Mouse (Mus musculus) left cerebral cortex, adult 6 months (tissue): Measurements from ENCODE around the gene Zmat1. TPM values are rescaled to one million over a fixed set of nuclear protein-coding genes. Genes with fewer than 3 reads are reported as not detected.

Experiments
- long read RNA-seq, 2 experiments: library from polyadenylated mRNA; unstranded; transcript quantifications; one replicate each; pipeline ENCODE4 v2.0.0; 2019 to 2020
- polyA plus RNA-seq: library from polyadenylated mRNA; unstranded; fragments of <200 nt; fragmentation: Nextera tagmentation; gene quantifications from 2 replicates; pipeline ENCODE4 v1.2.3, GENCODE M21; 2021

The Zmat1 gene
- polyA plus RNA-seq, result 6.9 and 8.4 TPM in 2 replicates
- long read RNA-seq, experiment 1, transcript Zmat1-201 (7 exons, 3,501 nt), result major isoform, 27 of 49 reads
- long read RNA-seq, experiment 1, partial matches to known transcripts, result 0 of 49 reads
- long read RNA-seq, experiment 1, other reads (novel, unspliced or antisense), result 20 of 49 reads
- long read RNA-seq, experiment 2, transcript Zmat1-201 (7 exons, 3,501 nt), result major isoform, 8 of 20 reads
- long read RNA-seq, experiment 2, partial matches to known transcripts, result 1 of 20 reads
- long read RNA-seq, experiment 2, other reads (novel, unspliced or antisense), result 11 of 20 reads

DNA sequence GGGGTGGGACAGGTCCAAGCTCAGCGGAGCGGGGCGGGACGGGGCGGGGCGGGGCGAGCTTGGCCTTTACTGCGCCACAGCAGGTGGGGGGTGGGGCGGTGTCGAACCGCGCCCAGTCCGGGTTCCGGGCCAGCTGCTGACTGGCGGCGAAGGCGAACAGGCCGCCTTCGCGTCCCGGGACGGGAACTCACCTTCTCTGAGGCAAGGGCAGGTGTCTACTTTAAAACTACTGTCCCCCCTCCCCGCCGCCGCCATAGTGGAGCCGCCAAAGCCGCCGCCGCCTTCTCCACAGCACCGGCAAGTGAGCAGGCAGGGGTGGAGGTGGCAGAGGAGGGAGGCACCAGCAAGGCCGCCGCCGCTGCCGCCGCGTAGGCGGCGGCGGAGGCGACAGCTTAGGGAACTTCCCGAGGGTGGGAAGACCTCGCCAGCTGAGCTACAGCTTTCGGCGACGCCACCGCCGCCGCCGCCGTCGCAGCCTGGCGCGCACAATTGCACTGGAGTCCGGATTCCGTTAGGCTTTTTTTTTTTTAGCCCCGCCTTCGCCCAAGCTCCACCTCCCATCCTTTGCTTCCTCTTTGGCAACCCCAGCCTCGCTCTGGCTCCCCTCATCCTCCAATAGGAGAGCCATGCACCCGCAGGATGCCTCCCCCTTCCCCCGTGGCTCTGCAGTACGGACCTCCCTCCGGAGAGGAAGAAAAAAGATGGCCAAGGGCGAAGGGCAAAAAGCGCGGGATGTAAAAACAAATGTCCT lies at the start of gene Zmat1:
Zmat1 (minus strand) TSS at position 490 of the 751 bp plus-strand sequence.

DNA sequence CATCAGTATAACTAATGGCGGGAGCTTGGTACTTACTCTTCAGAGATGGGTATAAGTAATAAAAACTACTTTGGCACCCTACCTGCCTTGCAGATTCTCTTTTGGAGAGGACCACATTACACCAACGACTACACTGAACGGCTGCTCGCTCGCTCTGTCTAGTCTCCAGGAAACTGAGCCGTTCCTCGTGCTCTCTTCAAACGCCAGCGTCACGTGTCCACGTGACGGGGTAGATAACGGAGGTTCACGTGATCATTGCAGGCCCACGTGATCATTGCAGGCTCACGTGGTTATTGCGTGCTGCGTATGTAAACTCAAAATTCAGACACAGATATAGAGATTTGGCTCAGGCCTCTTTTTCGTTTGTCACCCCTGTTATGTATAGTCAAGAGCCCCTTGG lies 44.5 kb downstream of the Zmat1 start, which contains the start of gene Nxf2:
Nxf2 (minus strand) TSS at position 209 of the 400 bp plus-strand sequence.

Other genes with a start within 250 kb of the Zmat1 start
- gene Armcx2, start 200.0 kb downstream of the Zmat1 start, polyA plus RNA-seq, result 15.1 and 18.3 TPM in 2 replicates
- gene Nxf2, start 44.5 kb downstream of the Zmat1 start, polyA plus RNA-seq, result 0.21 TPM in 1 of 2 replicates, not detected in the other
- gene Gm15023, start 168.4 kb upstream of the Zmat1 start, polyA plus RNA-seq, result not detected in 2 replicates
- gene Tceal6, start 201.5 kb upstream of the Zmat1 start, polyA plus RNA-seq, result 71.8 and 118 TPM in 2 replicates